In genomic region chr10:125764402-125765102, GRCm38 (mm10) we compare ENCODE assay signal across 9 mouse cellular contexts.
DNase-seq lines count a peak whose midpoint lies in the region; ATAC-seq and TF ChIP-seq lines count a peak whose summit lies in the region.
"Had no signal": no experiment of that assay in that cellular context is flagged by ENCODE, and none has a peak within 500 bp of the region (broad histone marks: within the 10 kb centered on the region; RNA-seq: fewer than 3 reads in every experiment).

No protein-coding gene starts in this region.

- H3K4me1 ChIP-seq in intestine, postnatal 0 days (replicated peaks; ENCODE audit: control insufficient read depth, insufficient read depth, low read length) = no peaks in the 10 kb centered on the region
- no peaks in the 10 kb centered on the region for H3K4me1 ChIP-seq in liver, postnatal 0 days (ENCODE audit: insufficient read depth)
- no peaks in the 10 kb centered on the region for H3K4me1 ChIP-seq in stomach, embryonic 16.5 days (ENCODE audit: control insufficient read depth, insufficient read depth, low read length)

- peak; percentile 44 to 55 for DNase-seq in cerebellum, postnatal 10 days
- no peak for DNase-seq in cerebellum, adult 9-11 months
- DNase-seq in right cerebral cortex, adult 2 months (ENCODE audit: low spot score in 2 of 2) = peak; percentile 26 to 31
- DNase-seq in right cerebral cortex, postnatal 36 days (ENCODE audit: low spot score in 2 of 2) = no peak
- DNase-seq in liver, postnatal 0 days = peak; percentile 64

- no peak for TF ChIP-seq EP300 in liver, postnatal 0 days (IDR thresholded peaks at IDR 0.05; ENCODE audit: low read depth)

- no peak overlapping the region for H3K9ac ChIP-seq in intestine, postnatal 0 days (ENCODE audit: low read depth, low read length)
- H3K9ac ChIP-seq in liver, postnatal 0 days (replicated peaks) = no peak overlapping the region
- no peak overlapping the region for H3K9ac ChIP-seq in stomach, embryonic 16.5 days (ENCODE audit: low read length)

- no peak overlapping the region for H3K4me3 ChIP-seq in intestine, postnatal 0 days (ENCODE audit: low read depth, low read length)
- no peak overlapping the region for H3K4me3 ChIP-seq in liver, postnatal 0 days (ENCODE audit: low read depth, low read length)
- H3K4me3 ChIP-seq in stomach, embryonic 16.5 days (replicated peaks; ENCODE audit: low read length) = no peak overlapping the region

- H3K27ac ChIP-seq in intestine, postnatal 0 days (ENCODE audit: low read depth, low read length) = peak overlapping the region; percentile 31; the same call in 1 of the 2 replicates
- H3K27ac ChIP-seq in liver, postnatal 0 days (ENCODE audit: low read depth) = 0 out of 2 replicates have a peak overlapping the region, but pooled peaks have one; percentile 63
- H3K27ac ChIP-seq in stomach, embryonic 16.5 days (ENCODE audit: low read length) = peak overlapping the region; percentile 18; the same call in 1 of the 2 replicates

- 52% methylated on average over 10 of the region's 10 CpGs for WGBS in intestine, postnatal 0 days
- 53% methylated on average over 10 of the region's 10 CpGs for WGBS in liver, postnatal 0 days (ENCODE audit: insufficient replicate concordance)
- 52% methylated on average over 10 of the region's 10 CpGs for whole genome bisulfite sequencing in stomach, embryonic 16.5 days

- no peaks in the 10 kb centered on the region for H3K36me3 ChIP-seq in intestine, postnatal 0 days (ENCODE audit: control insufficient read depth, insufficient read depth)
- H3K36me3 ChIP-seq in liver, postnatal 0 days (replicated peaks; ENCODE audit: insufficient read depth, low read length) = no peaks in the 10 kb centered on the region
- H3K36me3 ChIP-seq in stomach, embryonic 16.5 days (ENCODE audit: control insufficient read depth, insufficient read depth, low read length) = no peaks in the 10 kb centered on the region

- H3K4me2 ChIP-seq in intestine, postnatal 0 days (replicated peaks; ENCODE audit: low read depth) = no peak overlapping the region
- H3K4me2 ChIP-seq in liver, postnatal 0 days (ENCODE audit: low read depth, low read length) = no peak overlapping the region
- no peak overlapping the region for H3K4me2 ChIP-seq in stomach, embryonic 16.5 days (ENCODE audit: low read depth, low read length)

- ATAC-seq in intestine, postnatal 0 days = peak; percentile 97
- peak; percentile 98 for ATAC-seq in liver, postnatal 0 days
- ATAC-seq in stomach, embryonic 16.5 days (ENCODE audit: insufficient read depth, low FRiP score) = no peak
- no peak for ATAC-seq in erythroblast, adult 5-6 weeks (replicated peaks; ENCODE audit: low FRiP score, poor library complexity, severe bottlenecking)

- peak; percentile 90 for TF ChIP-seq CTCF in intestine, postnatal 0 days (IDR thresholded peaks at IDR 0.05; ENCODE audit: low read depth)
- TF ChIP-seq CTCF in liver, postnatal 0 days (IDR thresholded peaks at IDR 0.05; ENCODE audit: low read depth) = peak; percentile 78

- peaks cover 9% of the 10 kb centered on the region; the same call in 1 of the 2 replicates for H3K9me3 ChIP-seq in intestine, postnatal 0 days (ENCODE audit: control insufficient read depth)
- no peaks in the 10 kb centered on the region for H3K9me3 ChIP-seq in liver, postnatal 0 days (ENCODE audit: low read length)
- H3K9me3 ChIP-seq in stomach, embryonic 16.5 days (replicated peaks; ENCODE audit: control insufficient read depth, low read length) = no peaks in the 10 kb centered on the region

- H3K27me3 ChIP-seq in intestine, postnatal 0 days (replicated peaks; ENCODE audit: control insufficient read depth, insufficient read depth, low read length) = no peaks in the 10 kb centered on the region
- H3K27me3 ChIP-seq in liver, postnatal 0 days (ENCODE audit: insufficient read depth, low read length) = no peaks in the 10 kb centered on the region
- H3K27me3 ChIP-seq in stomach, embryonic 16.5 days (ENCODE audit: control insufficient read depth, insufficient read depth, low read length) = no peaks in the 10 kb centered on the region
- H3K27me3 ChIP-seq: CH12.LX had no signal

Comparison
In these comparisons a context has a peak if more than half of its experiments do, and no peak if none do; other contexts are left out.
1. DNase-seq: peak in cerebellum, postnatal 10 days (2 of 2), right cerebral cortex, adult 2 months (2 of 2) and liver, postnatal 0 days (single experiment); none in cerebellum, adult 9-11 months (single experiment) and right cerebral cortex, postnatal 36 days (0 of 2).
2. ATAC-seq: peak in intestine, postnatal 0 days (single experiment) and liver, postnatal 0 days (single experiment); none in stomach, embryonic 16.5 days (single experiment) and erythroblast, adult 5-6 weeks (single experiment).
3. Peak in every context shown above with its lines, with median percentiles within 50 percentile points of each other: H3K27ac ChIP-seq.